Mouse (Mus musculus): ENCODE data around the gene Gm3173.
"Not testable (repeated sequence)": the region's sequence is repeated elsewhere in the genome, so short reads cannot be mapped to it uniquely, and the experiment has no call there.

DNA sequence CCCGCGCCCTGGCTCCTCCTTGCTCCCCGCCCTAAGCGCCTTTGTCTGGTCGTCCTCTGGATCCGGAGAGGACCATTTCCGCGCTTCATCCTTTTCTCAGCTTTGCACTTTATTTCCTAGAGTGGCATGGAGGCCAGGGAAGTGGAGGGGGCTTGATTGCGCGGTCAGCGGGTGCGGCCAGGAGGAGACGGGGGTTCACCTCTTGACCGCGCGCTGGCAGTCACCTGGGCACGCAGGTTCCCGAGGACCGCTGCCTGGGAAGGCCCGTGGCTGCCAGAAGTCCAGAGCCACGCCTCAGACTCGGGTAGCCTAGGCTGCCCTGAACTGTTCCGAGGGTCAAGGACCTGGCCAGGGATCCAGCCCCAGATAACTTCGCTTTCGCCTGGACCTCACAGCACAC is 68.6 kb downstream of the Gm3173 start:
- TF ChIP-seq CTCF, EP300 (IDR thresholded peaks at IDR 0.05): not testable (repeated sequence)

Data from lung, postnatal 0 days (tissue).